Mouse (Mus musculus) Patski (cell line): ENCODE measurements around the gene 4833427G06Rik. TPM values are rescaled to one million over a fixed set of nuclear protein-coding genes. Genes with fewer than 3 reads are reported as not detected.

ENCODE experiments used
- ATAC-seq: fragments of 100-300 bp; one replicate; pipeline ENCODE4 v1.8.0; 2021
- CTCF ChIA-PET: fragments of 350-600 bp; sonication (Branson Sonifier 250); formaldehyde crosslinking; loops from one replicate; lab custom pipeline; 2022; ENCODE audit warnings: inconsistent platforms; lab: Charles Lee
- POLR2A ChIA-PET: fragments of 350-600 bp; sonication (Branson Sonifier 250); formaldehyde crosslinking; loops from one replicate; lab custom pipeline; 2022; ENCODE audit warnings: antibody characterized with exemption, inconsistent platforms; lab: Charles Lee
- DNase-seq: peaks from one replicate; pipeline ENCODE4 v3.0.0-alpha.2; 2011; ENCODE audit warnings: low read depth, low spot score
- H3K27me3 ChIP-seq: fragments of 371-371 bp; one replicate; pipeline ENCODE4 v1.5.1; 2021
- CTCF ChIP-seq: fragments of 100-300 bp; IDR thresholded peaks from one replicate; pipeline ENCODE4 v1.5.1; 2021
- in situ Hi-C: fragments of 300-500 bp; cut with MboI; formaldehyde crosslinking; loops from 3 replicates; pipeline ENCODE4 v1.11.1; 2018; ENCODE audit warnings: low pct_unique_long_range_greater_than_20kb, mixed read lengths
- polyA plus RNA-seq: library from polyadenylated mRNA; unstranded; gene quantifications from one replicate; pipeline ENCODE4 v1.2.3, GENCODE M21; 2021

Gene 4833427G06Rik
- polyA plus RNA-seq, 1 experiment from 2014 or later = not detected

DNA sequence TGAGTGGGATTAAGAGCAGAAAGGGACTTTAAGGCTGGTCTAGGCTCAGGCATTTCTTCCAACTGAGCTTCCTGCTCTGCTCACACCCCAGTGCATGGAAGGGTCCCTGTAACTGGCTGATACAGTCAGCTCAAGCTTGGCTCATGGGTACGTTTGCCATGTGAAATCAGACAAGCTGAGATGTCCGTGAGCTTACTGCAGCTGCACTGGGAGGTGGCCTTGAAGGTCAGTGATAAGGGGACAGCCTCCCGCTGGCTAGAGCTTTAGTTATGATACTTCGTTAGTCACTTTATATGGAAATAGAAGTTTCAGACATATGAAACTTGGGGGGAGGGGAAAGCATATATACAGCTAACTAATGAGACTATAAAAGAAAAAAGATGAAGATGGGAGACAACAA lies 31.1 kb downstream of the 4833427G06Rik start:
- ChIA-PET POLR2A (no interaction called here), CTCF (no interaction called here)
- peaks cover 24% of the 10 kb centered on the region for H3K27me3 ChIP-seq
- DNase-seq (no peak), ATAC-seq (no peak)
- in situ Hi-C loops = no loop called here
- no peak for TF ChIP-seq CTCF

DNA sequence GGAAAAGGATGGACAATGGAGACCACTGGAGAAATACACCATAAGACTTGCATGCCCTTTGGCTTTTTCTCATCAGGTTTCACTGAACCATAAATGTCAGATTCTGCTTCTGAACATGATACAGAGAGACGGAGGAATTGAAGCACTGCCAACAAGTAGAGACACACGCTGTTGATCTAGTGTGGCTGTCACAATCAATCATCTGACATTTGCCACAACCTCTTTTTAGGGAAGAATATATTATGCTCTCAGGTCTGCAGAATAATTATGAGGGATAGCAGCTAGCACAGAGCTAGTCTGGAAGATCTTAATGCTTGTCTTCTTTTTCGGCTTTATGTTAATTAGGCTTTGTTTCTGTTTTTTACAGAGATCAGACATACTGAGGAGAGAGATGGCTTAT lies 33.7 kb downstream of the 4833427G06Rik start:
- POLR2A ChIA-PET = no interaction called here
- peaks cover 11% of the 10 kb centered on the region for H3K27me3 ChIP-seq
- TF ChIP-seq CTCF = no peak
- CTCF ChIA-PET = no interaction called here
- in situ Hi-C loops = no loop called here
- ATAC-seq (no peak), DNase-seq (no peak)

DNA sequence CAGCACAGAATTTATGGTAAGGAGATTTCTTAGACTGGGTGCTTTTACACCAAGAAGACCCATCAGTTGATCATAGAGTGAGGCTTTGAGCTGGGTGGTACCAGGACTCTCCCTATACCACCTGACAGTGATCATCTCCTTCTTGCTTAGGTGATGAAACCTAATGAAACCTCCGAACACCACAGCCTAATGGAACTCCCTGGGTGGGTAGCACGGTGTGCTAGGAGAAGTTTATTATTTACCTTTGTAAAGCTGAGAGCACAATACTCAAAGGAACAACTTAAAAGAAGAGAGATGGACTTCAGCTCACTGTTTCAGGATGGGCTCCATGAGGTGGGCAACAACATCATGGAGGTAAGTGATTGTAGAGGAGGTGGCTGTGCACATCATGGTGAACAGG lies 41.3 kb downstream of the 4833427G06Rik start, which contains the start of gene Btg4:
TSS of gene Btg4 (plus strand) at position 301 of the 400 bp plus-strand sequence.
- TF ChIP-seq CTCF = no peak
- H3K27me3 ChIP-seq = no peaks in the 10 kb centered on the region
- ChIA-PET CTCF (no interaction called here), POLR2A (no interaction called here)
- in situ Hi-C loops = no loop called here
- ATAC-seq = no peak
- DNase-seq = no peak

DNA sequence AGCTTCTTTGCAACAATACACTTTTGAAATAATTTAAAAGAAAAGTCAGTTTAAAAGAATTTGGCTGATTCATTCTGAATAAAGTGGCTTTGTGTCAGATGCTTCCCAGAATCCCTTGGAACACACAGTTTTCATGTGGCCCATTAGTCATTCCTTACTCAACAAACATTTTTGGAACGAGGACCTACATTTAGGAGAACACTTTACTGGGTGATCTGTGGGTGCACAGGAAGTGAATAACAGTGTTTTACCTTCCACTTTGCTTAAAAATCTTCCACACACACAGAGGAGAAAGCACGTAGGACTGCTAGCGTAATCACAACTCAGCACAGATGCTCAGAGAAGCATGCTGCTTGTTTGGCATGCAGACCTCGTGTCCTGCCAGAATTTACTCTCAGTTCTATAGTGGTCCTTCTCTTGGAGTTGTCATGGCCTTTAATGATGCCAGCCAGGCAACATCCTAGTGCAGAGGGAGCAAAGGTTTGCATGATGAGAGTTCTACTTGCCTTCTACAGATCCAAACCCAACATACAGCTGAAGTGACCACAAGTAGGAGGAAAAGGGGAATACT lies 42.8 kb downstream of the 4833427G06Rik start:
- DNase-seq (peak; percentile 24), ATAC-seq (no peak)
- no peak for TF ChIP-seq CTCF
- H3K27me3 ChIP-seq = no peaks in the 10 kb centered on the region
- in situ Hi-C loops = no loop called here
- CTCF ChIA-PET = no interaction called here
- POLR2A ChIA-PET = no interaction called here

DNA sequence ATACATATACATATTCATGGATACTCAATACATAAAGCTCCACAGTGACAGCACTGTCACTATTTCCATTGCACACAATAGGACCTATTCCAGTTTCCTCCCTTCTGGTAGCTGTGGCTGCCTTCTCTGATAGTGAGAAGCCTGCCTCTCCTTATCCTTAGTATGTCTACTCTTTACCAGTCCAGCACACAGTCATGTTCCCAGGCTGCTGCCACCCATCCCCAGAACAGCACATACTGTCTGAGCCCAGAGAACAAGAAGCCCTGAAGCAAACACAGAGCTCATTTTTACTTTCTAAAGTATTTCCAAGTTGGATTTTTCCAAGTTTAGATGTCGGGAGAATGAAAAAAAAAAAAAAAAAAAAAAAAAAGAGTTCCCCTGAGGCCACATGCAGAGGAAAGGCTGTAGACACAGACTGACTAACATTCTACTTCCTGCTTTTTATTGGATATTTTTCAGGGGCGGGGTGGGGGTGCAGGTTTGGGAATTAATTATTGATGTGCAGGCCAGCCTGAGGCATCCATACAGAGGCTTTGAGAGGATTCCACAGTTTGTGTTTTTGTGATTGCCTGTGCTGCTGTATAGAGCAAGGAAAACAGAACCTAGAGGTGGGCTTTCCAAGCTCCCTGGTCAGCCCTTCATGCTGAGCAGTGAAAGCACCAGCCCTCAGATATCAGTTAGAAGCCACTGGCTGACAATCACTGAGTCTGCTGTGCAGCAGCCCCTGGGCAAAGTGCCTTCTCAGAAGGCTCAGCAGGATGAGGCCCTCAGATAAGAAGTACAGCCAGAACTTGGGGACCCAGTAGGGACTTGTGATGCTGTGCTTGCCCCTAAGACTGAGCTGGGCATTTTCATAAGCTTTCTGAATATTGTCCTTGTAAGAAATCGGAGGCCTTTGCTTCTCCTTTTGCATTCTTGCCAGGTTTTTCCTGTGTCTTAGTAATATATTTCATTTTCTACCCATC lies 45.2 kb downstream of the 4833427G06Rik start:
- no peaks in the 10 kb centered on the region for H3K27me3 ChIP-seq
- no peak for TF ChIP-seq CTCF
- ChIA-PET POLR2A (interaction anchor here (0.6 kb wide), 2 partner anchors 222 to 397 kb away, joined by 4 to 5 read pairs; partner anchors contain the start of gene Dlat), CTCF (no interaction called here)
- no peak for DNase-seq
- in situ Hi-C loops = no loop called here
- no peak for ATAC-seq

DNA sequence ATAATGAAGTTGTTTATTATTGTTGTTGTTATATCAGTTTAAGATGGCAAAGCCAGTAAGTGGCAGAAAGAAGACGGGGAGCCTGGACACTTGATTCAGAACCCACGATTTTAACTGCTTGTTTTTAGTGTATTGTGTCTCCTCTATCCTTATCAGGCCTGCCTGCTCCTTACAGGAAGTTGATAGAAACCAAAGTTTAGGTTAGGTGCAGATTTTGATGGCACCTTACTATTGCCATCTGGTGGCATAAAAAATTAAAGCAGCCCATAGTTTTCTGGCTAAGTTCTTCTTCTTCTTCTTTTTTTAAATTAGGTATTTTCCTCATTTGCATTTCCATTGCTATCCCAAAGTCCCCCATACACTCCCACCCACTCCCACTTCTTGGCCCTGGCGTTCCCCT lies 49.7 kb downstream of the 4833427G06Rik start:
- ChIA-PET POLR2A (no interaction called here), CTCF (no interaction called here)
- no peaks in the 10 kb centered on the region for H3K27me3 ChIP-seq
- DNase-seq (no peak), ATAC-seq (no peak)
- in situ Hi-C loops = no loop called here
- peak; percentile 54 for TF ChIP-seq CTCF

DNA sequence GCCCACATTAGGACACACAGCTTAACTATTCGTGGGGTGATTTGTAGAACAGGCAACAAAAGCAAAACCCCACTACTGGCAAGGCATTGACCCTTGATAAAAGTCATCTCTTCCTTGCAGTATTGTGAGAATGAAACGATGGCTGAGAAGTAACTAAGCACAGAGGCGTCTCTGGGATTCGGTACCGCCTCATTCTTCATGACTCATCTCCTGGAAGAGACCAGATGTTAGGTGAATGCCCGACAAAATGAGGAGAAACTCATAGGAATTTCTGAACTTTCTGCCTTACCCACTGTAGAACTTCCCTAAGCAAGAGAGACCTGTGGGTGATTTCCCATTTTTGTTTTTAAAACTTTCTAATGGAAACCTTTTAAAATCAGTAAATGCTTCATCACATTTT lies 59.7 kb downstream of the 4833427G06Rik start:
- ATAC-seq (no peak), DNase-seq (no peak)
- ChIA-PET CTCF (interaction anchor here (1.1 kb wide), 1 partner anchor 11 kb away, joined by 3 read pairs; no protein-coding TSS in a partner anchor), POLR2A (no interaction called here)
- in situ Hi-C loops = loop anchor here (25.0 kb wide), 1 partner anchor 245 kb away; the partner anchor contains the start of gene Colca2
- no peak for TF ChIP-seq CTCF
- peaks cover 36% of the 10 kb centered on the region for H3K27me3 ChIP-seq

DNA sequence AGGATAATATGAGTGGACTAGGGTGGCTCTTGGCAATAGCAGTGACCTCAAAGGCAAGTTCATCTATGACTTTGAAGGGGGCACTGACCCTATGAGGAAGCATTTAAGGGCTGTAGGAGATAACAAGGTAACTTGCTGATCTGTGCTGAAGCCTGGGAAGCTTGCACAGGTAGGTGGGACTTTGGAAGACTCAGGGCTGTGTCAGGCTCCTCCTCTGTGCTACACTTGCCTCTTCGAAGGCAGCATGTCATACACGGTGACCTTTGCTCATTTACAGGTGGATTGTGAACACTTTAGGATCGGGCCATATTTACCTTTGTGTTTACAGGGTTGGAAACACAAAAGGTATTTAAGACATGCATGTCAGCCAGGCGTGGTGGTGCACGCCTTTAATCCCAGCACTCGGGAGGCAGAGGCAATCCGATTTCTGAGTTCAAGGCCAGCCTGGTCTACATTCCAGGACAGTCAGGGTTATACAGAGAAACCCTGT lies 60.3 kb downstream of the 4833427G06Rik start:
- ATAC-seq (no peak), DNase-seq (no peak)
- TF ChIP-seq CTCF = no peak
- in situ Hi-C loops = loop anchor here (25.0 kb wide), 1 partner anchor 246 kb away; the partner anchor contains the start of gene Colca2
- peaks cover 42% of the 10 kb centered on the region for H3K27me3 ChIP-seq
- POLR2A ChIA-PET = no interaction called here
- CTCF ChIA-PET = no interaction called here

DNA sequence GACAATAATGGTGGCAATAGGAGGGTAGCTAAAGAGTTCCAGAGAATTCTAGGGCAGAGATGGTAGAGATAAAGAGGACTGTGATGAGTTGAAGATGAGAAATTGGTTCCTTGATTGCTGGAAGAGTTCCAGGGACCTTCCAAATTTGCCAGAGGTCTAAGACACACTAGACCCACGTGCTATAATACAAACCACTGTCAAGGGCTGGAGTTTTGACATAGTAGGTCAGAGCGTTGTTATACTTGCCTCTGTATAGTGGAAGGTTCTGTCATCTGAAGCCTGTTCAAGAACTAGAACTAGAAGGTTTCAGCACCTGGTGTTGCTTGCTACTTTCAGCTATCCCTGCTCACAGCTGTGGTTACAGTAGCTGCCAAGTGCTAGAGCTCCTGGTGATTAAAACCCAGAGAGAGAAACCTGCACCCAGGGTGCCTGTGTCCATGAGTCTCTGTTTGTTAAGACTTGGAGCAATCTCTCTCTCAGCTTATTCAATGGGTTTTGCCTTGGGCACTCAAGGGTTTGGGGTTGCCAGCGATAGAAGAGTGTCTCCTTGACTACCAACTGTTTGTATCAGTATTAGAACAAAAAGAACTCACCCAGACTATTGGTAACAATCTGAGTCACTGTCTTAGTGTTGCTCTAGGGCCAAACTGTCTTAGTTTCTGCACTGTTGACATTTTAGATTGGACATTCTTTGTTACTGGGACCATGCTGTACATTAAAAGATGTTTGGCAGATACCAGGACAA lies 68.9 kb downstream of the 4833427G06Rik start:
- no peak for DNase-seq
- ATAC-seq = no peak
- TF ChIP-seq CTCF = no peak
- POLR2A ChIA-PET = no interaction called here
- in situ Hi-C loops = loop anchor here (25.0 kb wide), 1 partner anchor 254 kb away; the partner anchor contains the start of gene Colca2
- peaks cover 42% of the 10 kb centered on the region for H3K27me3 ChIP-seq
- CTCF ChIA-PET = no interaction called here

DNA sequence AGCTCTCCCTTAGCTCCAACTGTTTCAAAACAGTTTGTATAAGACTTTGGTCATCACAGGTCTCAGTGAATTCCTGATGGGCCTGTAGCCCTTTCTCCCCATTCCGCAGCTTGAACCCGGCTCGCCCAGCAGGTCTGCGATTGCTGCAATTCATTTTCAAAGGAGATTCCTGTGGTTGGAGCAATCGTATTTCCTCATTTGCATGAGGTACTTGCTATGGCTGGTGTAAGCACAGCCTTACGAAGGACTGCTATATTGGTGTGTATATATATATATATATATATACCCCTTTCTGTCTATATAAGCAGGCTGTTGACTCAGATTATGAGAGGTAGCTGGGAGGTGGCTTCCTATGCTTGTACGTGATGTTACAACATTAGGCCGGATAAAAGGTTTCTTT lies 69.6 kb downstream of the 4833427G06Rik start:
- in situ Hi-C loops = loop anchor here (25.0 kb wide), 1 partner anchor 255 kb away; the partner anchor contains the start of gene Colca2
- no peak for ATAC-seq
- no peak for DNase-seq
- ChIA-PET POLR2A (no interaction called here), CTCF (no interaction called here)
- peaks cover 45% of the 10 kb centered on the region for H3K27me3 ChIP-seq
- no peak for TF ChIP-seq CTCF
